Mouse (Mus musculus) thymus, adult 2 months (tissue): ENCODE measurements around the gene Hcrt. TPM values are rescaled to one million over a fixed set of nuclear protein-coding genes. Genes with fewer than 3 reads are reported as not detected.

Experiments used
- DNase-seq: peaks from one replicate; pipeline ENCODE4 v3.0.0; 2021
- H3K27ac ChIP-seq: fragments of 200-500 bp; 2 replicates; pipeline ENCODE4 v1.5.1; 2012; ENCODE audit warnings: low read length, control low read depth; ENCODE audit not compliant: control insufficient read depth, insufficient read depth
- H3K27me3 ChIP-seq: fragments of 200-500 bp; 2 replicates; pipeline ENCODE4 v1.6.1; 2012; ENCODE audit warnings: mild to moderate bottlenecking, low read length, moderate library complexity, mixed read lengths; ENCODE audit not compliant: control insufficient read depth, insufficient read depth
- H3K36me3 ChIP-seq: fragments of 200-500 bp; 2 replicates; pipeline ENCODE4 v1.6.1; 2012; ENCODE audit warnings: mild to moderate bottlenecking, low read length, moderate library complexity; ENCODE audit not compliant: control insufficient read depth, insufficient read depth
- H3K4me1 ChIP-seq: fragments of 200-500 bp; replicated peaks from 2 replicates; pipeline ENCODE4 v1.6.1; 2012; ENCODE audit warnings: low read length; ENCODE audit not compliant: control insufficient read depth, insufficient read depth
- H3K4me3 ChIP-seq: fragments of 200-500 bp; 2 replicates; pipeline ENCODE4 v1.5.1; 2012; ENCODE audit warnings: mild to moderate bottlenecking, low read length, control low read depth, moderate library complexity; ENCODE audit not compliant: control insufficient read depth, insufficient read depth
- CTCF ChIP-seq: fragments of 200-500 bp; IDR thresholded peaks from 2 replicates; pipeline ENCODE4 v1.5.1; 2012; ENCODE audit warnings: mild to moderate bottlenecking, control low read depth, low read length, moderate library complexity, borderline replicate concordance; ENCODE audit not compliant: control insufficient read depth, poor library complexity, insufficient read depth; ENCODE audit errors: extremely low read depth
- POLR2A ChIP-seq: fragments of 200-500 bp; IDR thresholded peaks from 2 replicates; pipeline ENCODE4 v1.6.1; 2012; ENCODE audit warnings: mild to moderate bottlenecking, low read length, control low read depth, moderate library complexity; ENCODE audit not compliant: control insufficient read depth, poor library complexity, insufficient read depth; ENCODE audit errors: extremely low read depth
- WGBS: fragments of 180-500 bp; shearing (Covaris S2); methylation state at CpG from one replicate; pipeline ENCODE4 v1.1.7; 2018; 5-methylcytosine and 5-hydroxymethylcytosine counted together
- polyA plus RNA-seq: library from polyadenylated mRNA; depleted of rRNA; stranded (reverse); fragments of >200 nt; gene quantifications from 2 replicates; pipeline ENCODE4 v1.2.3, GENCODE M21; 2012

Hcrt gene
- polyA plus RNA-seq, 1 experiment: 0.57 TPM

- Histone ChIP-seq H3K4me1 (no peaks in the 10 kb centered on the region), H3K27ac (no peak overlapping the region), H3K4me3 (no peak overlapping the region), H3K27me3 (no peaks in the 10 kb centered on the region), H3K36me3 (peaks cover 98% of the 10 kb centered on the region)
- TF ChIP-seq CTCF (no peak), POLR2A (no peak)
- no peak for DNase-seq
- 92% methylated on average over 8 of the region's 8 CpGs for WGBS
Measured at GRCm38 (mm10) chr11:100784286-100784685, 21.6 kb upstream of the Hcrt start.

GRCm38 (mm10) chr11:100782568-100782967, 19.8 kb upstream of the Hcrt start:
- no peak for DNase-seq
- peaks cover 88% of the 10 kb centered on the region for H3K36me3 ChIP-seq
- H3K4me1 ChIP-seq: no peaks in the 10 kb centered on the region
- TF ChIP-seq POLR2A: no peak
- TF ChIP-seq CTCF: no peak
- 96% methylated on average over 13 of the region's 13 CpGs for WGBS
- H3K4me3 ChIP-seq: no peak overlapping the region
- no peak overlapping the region for H3K27ac ChIP-seq
- H3K27me3 ChIP-seq: no peaks in the 10 kb centered on the region

DNA sequence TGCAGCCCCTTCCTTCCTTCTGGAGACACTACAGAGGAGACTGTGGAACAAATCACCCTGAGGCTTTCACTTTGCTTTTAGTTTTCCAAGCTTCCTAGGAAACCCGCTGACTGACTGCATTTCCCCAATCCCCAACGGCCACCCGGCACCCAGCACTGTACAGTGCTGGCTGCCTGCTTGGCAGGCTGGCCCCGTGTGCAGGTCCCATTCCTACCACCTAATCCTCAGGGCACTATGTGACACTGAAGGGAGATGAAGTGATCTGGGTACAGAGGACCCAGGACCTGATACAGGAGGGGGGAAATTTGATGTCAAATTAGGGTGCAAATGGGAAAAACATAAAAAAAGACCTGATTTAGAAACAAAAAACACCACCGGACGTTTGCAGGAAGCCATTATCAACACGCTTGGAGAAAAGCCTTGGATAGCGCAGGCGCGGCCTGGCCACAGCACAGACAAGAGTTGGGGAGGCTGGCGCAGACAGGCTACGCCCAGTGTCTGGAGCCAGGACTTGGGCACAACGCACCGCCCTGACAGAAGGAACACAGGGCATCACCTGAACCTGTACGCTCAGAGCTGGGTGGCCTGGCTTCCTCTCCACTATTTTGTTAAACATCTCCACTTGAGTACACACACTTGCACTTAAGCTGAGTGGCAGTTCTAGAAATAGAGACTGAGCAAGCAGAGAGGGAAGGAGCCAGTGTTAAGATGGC, 19.2 kb upstream of the Hcrt start:
- H3K36me3 ChIP-seq: peaks cover 82% of the 10 kb centered on the region
- WGBS: 96% methylated on average over 15 of the region's 15 CpGs
- no peak overlapping the region for H3K4me3 ChIP-seq
- H3K27ac ChIP-seq: no peak overlapping the region
- no peaks in the 10 kb centered on the region for H3K27me3 ChIP-seq
- TF ChIP-seq CTCF (no peak), POLR2A (no peak)
- no peaks in the 10 kb centered on the region for H3K4me1 ChIP-seq
- DNase-seq: no peak

DNA sequence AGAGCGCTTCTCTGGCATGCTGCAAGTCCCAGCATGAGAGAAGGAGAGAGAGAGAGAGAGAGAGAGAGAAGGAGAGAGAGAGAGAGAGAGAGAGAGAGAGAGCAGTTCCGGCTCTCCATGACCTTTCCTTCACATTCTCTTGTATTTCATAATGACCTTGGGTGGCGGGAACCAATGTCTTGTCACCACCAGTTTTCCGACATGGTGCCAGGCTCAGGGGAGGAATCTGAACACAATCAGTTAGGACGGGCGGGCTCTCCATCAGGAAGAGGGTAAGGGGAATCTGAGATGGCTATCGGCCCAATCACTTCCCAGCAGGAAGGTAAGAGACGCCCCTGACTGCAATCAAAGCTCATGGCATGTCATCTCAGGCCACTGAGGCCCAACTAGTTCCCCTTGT, 17.5 kb upstream of the Hcrt start:
- Histone ChIP-seq H3K27ac (no peak overlapping the region), H3K27me3 (no peaks in the 10 kb centered on the region), H3K36me3 (peaks cover 65% of the 10 kb centered on the region), H3K4me3 (no peak overlapping the region), H3K4me1 (no peaks in the 10 kb centered on the region)
- TF ChIP-seq POLR2A (no peak), CTCF (no peak)
- 95% methylated on average over 8 of the region's 8 CpGs for WGBS
- no peak for DNase-seq

GRCm38 (mm10) chr11:100778069-100778468, 15.3 kb upstream of the Hcrt start:
- WGBS: 94% methylated on average over 3 of the region's 3 CpGs
- TF ChIP-seq POLR2A (no peak), CTCF (no peak)
- Histone ChIP-seq H3K36me3 (peaks cover 45% of the 10 kb centered on the region), H3K4me1 (no peaks in the 10 kb centered on the region), H3K4me3 (no peak overlapping the region), H3K27ac (no peak overlapping the region), H3K27me3 (no peaks in the 10 kb centered on the region)
- no peak for DNase-seq

DNA sequence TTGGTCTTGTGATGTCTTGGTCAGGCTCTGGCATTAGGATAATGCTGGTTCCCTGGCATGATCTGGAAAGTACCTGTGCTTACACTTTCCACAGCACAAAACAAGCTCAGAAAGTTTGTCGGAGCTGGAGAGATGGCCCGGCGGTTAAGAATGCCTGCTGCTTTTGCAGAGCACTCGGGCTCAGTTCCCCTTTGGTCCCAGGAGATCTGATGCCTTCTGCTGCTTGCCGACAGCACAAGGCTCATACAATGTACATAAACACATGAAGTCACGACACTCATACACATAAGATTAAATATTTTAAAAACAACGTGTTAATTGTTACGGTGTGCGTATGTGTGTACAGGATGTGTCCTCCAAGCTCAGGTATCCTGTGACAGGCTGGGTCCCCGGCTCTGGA, 13.2 kb upstream of the Hcrt start:
- Histone ChIP-seq H3K4me3 (no peak overlapping the region), H3K4me1 (peaks cover 4% of the 10 kb centered on the region), H3K27me3 (no peaks in the 10 kb centered on the region), H3K36me3 (peaks cover 23% of the 10 kb centered on the region), H3K27ac (no peak overlapping the region)
- no peak for DNase-seq
- WGBS: 91% methylated on average over 10 of the region's 10 CpGs
- TF ChIP-seq POLR2A (no peak), CTCF (no peak)

DNA sequence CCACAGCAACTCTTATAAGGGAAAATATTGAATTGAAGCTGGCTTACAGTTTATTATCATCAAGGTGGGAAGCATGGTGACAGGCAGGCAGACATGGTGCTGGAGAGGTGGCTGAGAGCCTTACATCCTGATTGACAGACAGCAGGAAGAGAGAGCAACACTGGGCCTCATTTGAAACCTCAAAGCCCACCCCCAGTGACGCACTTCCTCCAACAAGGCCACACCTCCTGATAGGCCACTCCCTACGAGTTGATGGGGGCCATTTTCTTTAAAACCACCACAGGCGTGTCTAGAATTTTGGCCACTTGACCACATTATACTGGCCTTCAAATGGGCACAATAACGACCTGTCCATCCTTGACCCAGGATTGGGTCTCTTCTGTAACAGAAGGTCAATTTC, 11.5 kb upstream of the Hcrt start:
- 92% methylated on average over 4 of the region's 4 CpGs for WGBS

More for the DNA sequence above, 11.5 kb upstream of the Hcrt start:
- Histone ChIP-seq H3K36me3 (peaks cover 7% of the 10 kb centered on the region; the same call in 1 of the 2 replicates), H3K27ac (no peak overlapping the region), H3K4me3 (no peak overlapping the region), H3K4me1 (peaks cover 13% of the 10 kb centered on the region), H3K27me3 (no peaks in the 10 kb centered on the region)
- TF ChIP-seq POLR2A (no peak), CTCF (no peak)
- DNase-seq: no peak
